Mouse (Mus musculus) heart, postnatal 36 days (tissue): ENCODE results near the gene Samd3. TPM values are rescaled to one million over a fixed set of nuclear protein-coding genes. Genes with fewer than 3 reads are reported as not detected.

Experiments
- DNase-seq, 2 experiments: peaks; one replicate each; pipeline ENCODE4 v3.0.0; 2021 to 2022
- intact Hi-C: fragments of 180-260 bp; cut with DNase I; formaldehyde crosslinking; loops from one replicate; pipeline ENCODE4 v1.15.1; 2025
- total RNA-seq, 2 experiments: library from RNA; stranded (reverse); gene quantifications; 2 replicates each; pipeline ENCODE4 v1.2.3; 2021

Gene Samd3
- total RNA-seq, result not detected

- no peak for DNase-seq
- intact Hi-C loops, result no loop called here
Measured at GRCm38 (mm10) chr10:26229488-26229887, at the start of gene Samd3. Gene Samd3, plus strand, starts transcription at chr10:26229707.

GRCm38 (mm10) chr10:26185289-26185688 lies 44.2 kb upstream of the Samd3 start:
- intact Hi-C loops, result no loop called here

GRCm38 (mm10) chr10:26190811-26191210 lies 38.7 kb upstream of the Samd3 start:
- intact Hi-C loops, result no loop called here
- DNase-seq, result no peak

More at GRCm38 (mm10) chr10:26185289-26185688, 44.2 kb upstream of the Samd3 start:
- no peak for DNase-seq

- intact Hi-C loops, result no loop called here
- DNase-seq, result no peak
Measured at GRCm38 (mm10) chr10:26194892-26195291, 34.6 kb upstream of the Samd3 start.

- intact Hi-C loops, result no loop called here
- no peak for DNase-seq
Measured at GRCm38 (mm10) chr10:26202708-26203368, 26.7 kb upstream of the Samd3 start.

GRCm38 (mm10) chr10:26220729-26221128 lies 8.8 kb upstream of the Samd3 start:
- no peak for DNase-seq
- intact Hi-C loops, result no loop called here

- intact Hi-C loops, result no loop called here
- no peak for DNase-seq
Measured at GRCm38 (mm10) chr10:26226241-26226640, 3.3 kb upstream of the Samd3 start.

GRCm38 (mm10) chr10:26226734-26227133 lies 2.8 kb upstream of the Samd3 start:
- intact Hi-C loops, result no loop called here
- no peak for DNase-seq

GRCm38 (mm10) chr10:26228187-26228586 lies 1.3 kb upstream of the Samd3 start:
- intact Hi-C loops, result no loop called here
- no peak for DNase-seq

- no peak for DNase-seq
- intact Hi-C loops, result no loop called here
Measured at GRCm38 (mm10) chr10:26232071-26232653, 2.7 kb downstream of the Samd3 start.

GRCm38 (mm10) chr10:26238559-26238958 lies 9.1 kb downstream of the Samd3 start:
- DNase-seq, result no peak
- intact Hi-C loops, result no loop called here

- no peak for DNase-seq
- intact Hi-C loops, result no loop called here
Measured at GRCm38 (mm10) chr10:26239090-26239489, 9.6 kb downstream of the Samd3 start.

GRCm38 (mm10) chr10:26243203-26243602 lies 13.7 kb downstream of the Samd3 start:
- DNase-seq, result no peak
- intact Hi-C loops, result no loop called here

- DNase-seq, result no peak
- intact Hi-C loops, result no loop called here
Measured at GRCm38 (mm10) chr10:26244466-26244865, 15.0 kb downstream of the Samd3 start.

GRCm38 (mm10) chr10:26249426-26250165 lies 20.1 kb downstream of the Samd3 start:
- intact Hi-C loops, result no loop called here

GRCm38 (mm10) chr10:26259908-26260307 lies 30.4 kb downstream of the Samd3 start:
- no peak for DNase-seq
- intact Hi-C loops, result no loop called here

More at GRCm38 (mm10) chr10:26249426-26250165, 20.1 kb downstream of the Samd3 start:
- no peak for DNase-seq

- intact Hi-C loops, result no loop called here
- no peak for DNase-seq
Measured at GRCm38 (mm10) chr10:26263744-26264459, 34.4 kb downstream of the Samd3 start.

GRCm38 (mm10) chr10:26275414-26275813 lies 45.9 kb downstream of the Samd3 start:
- DNase-seq, result no peak
- intact Hi-C loops, result no loop called here

- intact Hi-C loops, result no loop called here
- no peak for DNase-seq
Measured at GRCm38 (mm10) chr10:26280009-26280408, 50.5 kb downstream of the Samd3 start.

- intact Hi-C loops, result no loop called here
- no peak for DNase-seq
Measured at GRCm38 (mm10) chr10:26287136-26287535, 57.6 kb downstream of the Samd3 start.

GRCm38 (mm10) chr10:26297200-26297599 lies 67.7 kb downstream of the Samd3 start:
- intact Hi-C loops, result no loop called here
- DNase-seq, result no peak
